Mouse (Mus musculus) gastrocnemius, postnatal 36 days (tissue): ENCODE measurements around the gene Rabgap1l. TPM values are rescaled to one million over a fixed set of nuclear protein-coding genes. Genes with fewer than 3 reads are reported as not detected.
"Not testable (repeated sequence)": the region's sequence is repeated elsewhere in the genome, so short reads cannot be mapped to it uniquely, and the experiment has no call there.

Experiments
- DNase-seq, 2 experiments: peaks; one replicate each; pipeline ENCODE4 v3.0.0; 2022
- intact Hi-C: fragments of 180-260 bp; cut with DNase I; formaldehyde crosslinking; loops from one replicate; pipeline ENCODE4 v1.15.1; 2025
- total RNA-seq, 2 experiments: library from RNA; stranded (reverse); gene quantifications; 2 replicates each; pipeline ENCODE4 v1.2.3; 2021

Rabgap1l gene
- total RNA-seq, 2 experiments from 2014 or later, result 9.1 to 11.7 TPM

- DNase-seq, result no peak
- intact Hi-C loops, result no loop called here
Observed at GRCm38 (mm10) chr1:160618201-160618600, 174.8 kb downstream of the Rabgap1l start.

- DNase-seq, result no peak
- intact Hi-C loops, result no loop called here
Observed at GRCm38 (mm10) chr1:160606425-160606824, 186.6 kb downstream of the Rabgap1l start.

- intact Hi-C loops, DNase-seq: not testable (repeated sequence)
Observed at GRCm38 (mm10) chr1:160603312-160603711, 189.7 kb downstream of the Rabgap1l start.

GRCm38 (mm10) chr1:160597369-160597768 is 195.6 kb downstream of the Rabgap1l start:
- DNase-seq, result no peak
- intact Hi-C loops, result no loop called here

- no peak for DNase-seq
Observed at GRCm38 (mm10) chr1:160596948-160597270, 196.1 kb downstream of the Rabgap1l start.

GRCm38 (mm10) chr1:160596252-160596947 is 196.6 kb downstream of the Rabgap1l start:
- DNase-seq, result no peak

More at GRCm38 (mm10) chr1:160596948-160597270, 196.1 kb downstream of the Rabgap1l start:
- intact Hi-C loops, result no loop called here

GRCm38 (mm10) chr1:160594576-160594975 is 198.4 kb downstream of the Rabgap1l start:
- intact Hi-C loops, result no loop called here
- no peak for DNase-seq

More at GRCm38 (mm10) chr1:160596252-160596947, 196.6 kb downstream of the Rabgap1l start:
- intact Hi-C loops, result no loop called here

GRCm38 (mm10) chr1:160594066-160594465 is 198.9 kb downstream of the Rabgap1l start:
- intact Hi-C loops, result no loop called here

GRCm38 (mm10) chr1:160588911-160589590 is 204.0 kb downstream of the Rabgap1l start:
- intact Hi-C loops, result no loop called here
- no peak for DNase-seq

More at GRCm38 (mm10) chr1:160594066-160594465, 198.9 kb downstream of the Rabgap1l start:
- DNase-seq, result no peak

- intact Hi-C loops, result no loop called here
Observed at GRCm38 (mm10) chr1:160579309-160580233, 213.4 kb downstream of the Rabgap1l start.

GRCm38 (mm10) chr1:160576124-160576523 is 216.9 kb downstream of the Rabgap1l start:
- intact Hi-C loops, result no loop called here

More at GRCm38 (mm10) chr1:160579309-160580233, 213.4 kb downstream of the Rabgap1l start:
- DNase-seq, result no peak

GRCm38 (mm10) chr1:160574039-160574438 is 219.0 kb downstream of the Rabgap1l start:
- intact Hi-C loops, result no loop called here

More at GRCm38 (mm10) chr1:160576124-160576523, 216.9 kb downstream of the Rabgap1l start:
- no peak for DNase-seq

GRCm38 (mm10) chr1:160566458-160566857 is 226.6 kb downstream of the Rabgap1l start:
- no peak for DNase-seq
- intact Hi-C loops, result no loop called here

More at GRCm38 (mm10) chr1:160574039-160574438, 219.0 kb downstream of the Rabgap1l start:
- no peak for DNase-seq

GRCm38 (mm10) chr1:160561381-160561780 is 231.6 kb downstream of the Rabgap1l start:
- DNase-seq, result no peak
- intact Hi-C loops, result loop anchor here (5.0 kb wide), 1 partner anchor 156 kb away; no protein-coding TSS in a partner anchor

GRCm38 (mm10) chr1:160550636-160551035 is 242.4 kb downstream of the Rabgap1l start:
- no peak for DNase-seq
- intact Hi-C loops, result no loop called here

GRCm38 (mm10) chr1:160547934-160548876 is 244.8 kb downstream of the Rabgap1l start:
- intact Hi-C loops, result no loop called here

GRCm38 (mm10) chr1:160535649-160536048 is 257.4 kb downstream of the Rabgap1l start:
- no peak for DNase-seq
- intact Hi-C loops, result no loop called here

More at GRCm38 (mm10) chr1:160547934-160548876, 244.8 kb downstream of the Rabgap1l start:
- DNase-seq, result no peak

- DNase-seq, result no peak
- intact Hi-C loops, result no loop called here
Observed at GRCm38 (mm10) chr1:160534571-160535335, 258.3 kb downstream of the Rabgap1l start.
